Mouse (Mus musculus): ENCODE measurements around the gene Tcl1. TPM values are rescaled to one million over a fixed set of nuclear protein-coding genes. Genes with fewer than 3 reads are reported as not detected.
A peak's percentile ranks its signal among the peaks of the same experiment; 100 is the strongest.
"Not testable (repeated sequence)": the region's sequence is repeated elsewhere in the genome, so short reads cannot be mapped to it uniquely, and the experiment has no call there.

Gene Tcl1
- total RNA-seq, 4 experiments from 2014 or later = not detected

DNA sequence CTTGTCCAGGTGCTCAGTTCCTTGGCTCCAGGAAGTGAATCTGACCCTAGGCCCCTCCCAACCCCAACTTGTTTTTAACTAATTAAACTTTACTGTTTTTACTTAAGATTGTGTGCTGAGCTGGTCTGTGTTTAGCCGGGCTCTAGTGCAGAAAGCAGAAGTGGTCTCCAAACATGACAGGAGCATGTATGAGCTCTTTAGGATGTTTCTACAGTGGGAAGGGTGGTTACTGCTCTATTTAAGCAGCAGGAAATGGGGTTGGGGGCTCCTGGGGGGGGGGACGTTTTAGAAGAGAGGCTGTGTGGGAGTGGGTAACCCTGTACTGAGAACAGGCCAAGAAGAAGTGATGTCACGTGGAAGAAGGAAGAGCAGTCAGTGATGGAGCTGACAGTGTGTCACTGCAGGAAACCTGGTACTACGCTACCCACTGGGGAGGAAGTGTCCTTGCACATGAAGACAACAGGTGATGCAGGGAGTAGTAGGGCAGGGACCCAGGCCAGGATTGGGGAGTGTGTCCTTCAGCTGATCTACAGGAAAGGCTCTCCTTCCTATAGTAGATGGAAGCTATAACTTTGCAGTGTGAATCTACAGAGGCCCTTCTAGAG is 41.5 kb downstream of the Tcl1 start:
- not testable (repeated sequence) for DNase-seq (ENCODE audit: low spot score in 2 of 2)

DNA sequence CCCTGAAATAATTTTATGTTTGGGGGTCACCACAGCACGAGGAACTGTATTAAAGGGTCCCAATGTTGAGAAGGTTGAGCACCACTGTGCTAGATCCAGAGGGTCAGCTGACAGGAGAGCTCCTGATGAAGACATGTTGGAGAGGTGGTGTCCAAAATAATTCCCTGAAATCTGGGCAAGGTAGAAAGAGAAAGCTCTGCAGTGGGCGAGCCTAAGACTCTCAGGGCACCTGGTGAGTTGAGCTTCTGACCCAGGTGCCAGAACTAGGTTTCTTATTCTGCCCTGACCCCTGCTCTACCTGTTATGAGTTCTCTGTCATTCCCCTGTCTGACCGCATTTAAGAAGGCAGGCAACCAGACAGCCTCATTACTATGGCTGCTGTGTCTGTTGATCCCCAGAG is 46.5 kb downstream of the Tcl1 start, which contains the start of gene Tcl1b5:
Tcl1b5 (plus strand) TSS at position 301 of the 400 bp plus-strand sequence.
- not testable (repeated sequence) for DNase-seq (ENCODE audit: low spot score in 2 of 2)

DNA sequence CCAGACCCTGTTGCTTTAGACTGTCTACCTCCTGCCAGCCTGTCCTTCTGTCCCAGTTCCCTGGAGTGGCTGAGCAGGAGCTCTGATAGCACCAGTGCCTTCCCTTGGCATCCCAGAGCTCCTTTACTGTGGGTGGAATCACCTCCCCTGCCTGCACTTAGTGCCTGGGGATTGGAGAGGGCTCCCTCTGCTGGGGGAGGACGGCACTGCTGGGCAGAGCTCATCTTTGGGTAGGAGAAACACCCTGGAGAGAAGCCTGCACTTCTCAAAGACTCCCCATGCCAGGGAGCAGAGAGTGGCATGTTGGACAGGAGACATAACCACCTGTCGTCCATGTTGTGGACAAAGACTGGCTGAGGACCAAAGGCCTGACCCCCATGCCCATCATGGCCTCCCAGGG is 48.3 kb downstream of the Tcl1 start:
- peak; percentile 19 to 35 for DNase-seq (ENCODE audit: low spot score in 2 of 2)

DNA sequence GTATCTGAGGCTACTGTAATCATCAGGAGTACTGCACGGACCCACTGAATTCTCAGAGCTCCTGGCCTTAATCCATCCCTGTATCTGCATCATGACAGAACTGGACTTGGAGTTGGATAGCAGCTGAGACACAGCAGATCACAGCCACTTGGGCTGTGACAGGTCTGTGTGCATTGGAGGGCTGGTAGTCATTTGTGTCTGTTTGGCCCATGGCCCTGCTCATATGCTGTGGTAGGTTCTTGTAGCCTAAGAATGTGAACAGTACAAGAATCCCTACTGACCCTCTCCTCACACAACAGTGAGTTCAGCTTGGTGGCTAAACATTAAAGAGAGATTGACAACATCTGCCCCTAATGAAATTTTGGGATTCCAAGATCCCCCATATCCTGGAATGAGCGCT is 49.2 kb downstream of the Tcl1 start:
- DNase-seq (ENCODE audit: low spot score in 2 of 2) = no peak

Other genes with a start within 250 kb of the Tcl1 start
- 1 to 10 TPM; 2.9 to 5.0 (median 3.6) TPM for gene Syne3, start 213.0 kb downstream of the Tcl1 start, total RNA-seq (2022)
- gene Glrx5, start 190.1 kb downstream of the Tcl1 start, total RNA-seq (2022) = 10 to 100 TPM; 57.5 to 66.9 (median 60.3) TPM
- gene Tcl1b2, start 76.8 kb downstream of the Tcl1 start, total RNA-seq (2022) = not detected
- not detected for gene Tcl1b1, start 63.1 kb downstream of the Tcl1 start, total RNA-seq (2022)
- gene Tcl1b5, start 46.4 kb downstream of the Tcl1 start, total RNA-seq (2022) = not detected
- gene Tcl1b3, start 31.8 kb downstream of the Tcl1 start, total RNA-seq (2022) = not detected
- not detected for gene Tcl1b4, start 20.8 kb downstream of the Tcl1 start, total RNA-seq (2022)
- gene Tunar, start 111.1 kb upstream of the Tcl1 start, total RNA-seq (2022) = not detected
- under 1 TPM; 0.10 to 0.18 (median 0.15) TPM for gene D430019H16Rik, start 231.1 kb upstream of the Tcl1 start, total RNA-seq (2022)

Measured in gastrocnemius, adult 8-10 months (tissue).